Comparison of ENCODE assay signal across 8 mouse cellular contexts in the genomic region with DNA sequence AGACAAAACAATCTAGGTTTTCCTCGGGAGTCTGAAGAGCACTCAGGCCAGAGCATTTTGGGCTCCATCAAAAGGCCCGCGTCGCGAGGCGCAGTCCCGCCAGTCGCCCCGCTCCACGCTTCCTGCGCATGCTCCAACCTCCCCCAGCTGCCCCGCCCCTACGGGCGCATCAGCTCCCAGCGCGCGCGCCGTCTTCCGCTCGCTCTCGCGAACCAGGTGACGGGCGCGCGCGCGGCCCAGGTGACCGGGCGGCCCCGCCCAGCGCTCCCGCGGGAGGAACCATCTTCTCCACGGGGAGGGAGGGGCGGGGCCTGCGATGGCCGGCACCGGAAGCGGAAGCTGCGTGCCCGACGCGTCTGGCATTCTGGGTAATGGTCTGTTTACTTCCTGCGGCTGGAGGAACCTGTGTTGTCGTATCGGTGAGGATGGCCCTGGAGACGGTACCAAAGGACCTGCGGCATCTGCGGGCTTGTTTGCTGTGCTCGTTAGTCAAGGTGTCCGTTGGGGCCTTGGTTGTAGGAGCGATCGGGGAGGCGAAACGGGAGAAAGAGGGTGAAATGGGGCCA. TPM values are rescaled to one million over a fixed set of nuclear protein-coding genes. Genes with fewer than 3 reads are reported as not detected.
DNase-seq lines count a peak whose midpoint lies in the region; ATAC-seq and TF ChIP-seq lines count a peak whose summit lies in the region.

A gene (plus strand): TSS at position 378 of the 566 bp plus-strand sequence.

- H3K27ac ChIP-seq in embryonic facial prominence, embryonic 11.5 days (replicated peaks; ENCODE audit: low read depth, low read length), result peak within 1 kb of the TSS; percentile 53; the same call in 1 of the 2 replicates
- H3K27ac ChIP-seq in limb, embryonic 12.5 days, result peak within 1 kb of the TSS; percentile 82
- H3K27ac ChIP-seq in midbrain, embryonic 15.5 days, result peak within 1 kb of the TSS; percentile 70
- peak within 1 kb of the TSS; percentile 89 for H3K27ac ChIP-seq in spleen, adult 2 months (ENCODE audit: insufficient read depth, low read length)

- no peaks in the 10 kb centered on the region for H3K9me3 ChIP-seq in embryonic facial prominence, embryonic 11.5 days (replicated peaks; ENCODE audit: control insufficient read depth, low read length)
- no peaks in the 10 kb centered on the region for H3K9me3 ChIP-seq in limb, embryonic 12.5 days
- H3K9me3 ChIP-seq in midbrain, embryonic 15.5 days, result no peaks in the 10 kb centered on the region

- peak within 1 kb of the TSS; percentile 83 for H3K4me3 ChIP-seq in embryonic facial prominence, embryonic 11.5 days (ENCODE audit: low read depth, low read length)
- H3K4me3 ChIP-seq in limb, embryonic 12.5 days (replicated peaks), result peak within 1 kb of the TSS; percentile 75
- peak within 1 kb of the TSS; percentile 48 for H3K4me3 ChIP-seq in midbrain, embryonic 15.5 days
- peak within 1 kb of the TSS; percentile 91 for H3K4me3 ChIP-seq in spleen, adult 2 months (ENCODE audit: extremely low read depth, insufficient read depth, insufficient read length)

- peak within 1 kb of the TSS; percentile 82 for H3K9ac ChIP-seq in embryonic facial prominence, embryonic 11.5 days (replicated peaks; ENCODE audit: low read length)
- H3K9ac ChIP-seq in limb, embryonic 12.5 days (replicated peaks), result peak within 1 kb of the TSS; percentile 76
- peak within 1 kb of the TSS; percentile 49 for H3K9ac ChIP-seq in midbrain, embryonic 15.5 days

- H3K36me3 ChIP-seq in embryonic facial prominence, embryonic 11.5 days (replicated peaks; ENCODE audit: control insufficient read depth, insufficient read depth, low read depth, low read length), result no peaks in the 10 kb centered on the region
- peaks cover 28% of the 10 kb centered on the region for H3K36me3 ChIP-seq in limb, embryonic 12.5 days
- peaks cover 13% of the 10 kb centered on the region; the same call in 1 of the 2 replicates for H3K36me3 ChIP-seq in midbrain, embryonic 15.5 days (replicated peaks)
- H3K36me3 ChIP-seq in spleen, adult 2 months (ENCODE audit: control insufficient read depth, insufficient read depth, low read length), result peaks cover 12% of the 10 kb centered on the region

- H3K27me3 ChIP-seq in embryonic facial prominence, embryonic 11.5 days (ENCODE audit: control insufficient read depth, insufficient read depth, low read length), result no peaks in the 10 kb centered on the region
- H3K27me3 ChIP-seq in limb, embryonic 12.5 days, result no peaks in the 10 kb centered on the region; the same call in 1 of the 2 replicates
- no peaks in the 10 kb centered on the region for H3K27me3 ChIP-seq in midbrain, embryonic 15.5 days (replicated peaks)
- no peaks in the 10 kb centered on the region for H3K27me3 ChIP-seq in spleen, adult 2 months (ENCODE audit: control insufficient read depth, insufficient read depth, low read length)

- ATAC-seq in embryonic facial prominence, embryonic 11.5 days (replicated peaks; ENCODE audit: insufficient number of reproducible peaks, low FRiP score, low TSS enrichment, low read depth), result peak; percentile 88
- ATAC-seq in granulocyte monocyte progenitor cell, adult 5-6 weeks (replicated peaks; ENCODE audit: poor library complexity, severe bottlenecking), result peak; percentile 87
- ATAC-seq in limb, embryonic 12.5 days (ENCODE audit: insufficient number of reproducible peaks, insufficient read depth, low FRiP score, low TSS enrichment, low read depth), result peak; percentile 89
- ATAC-seq in midbrain, embryonic 15.5 days (replicated peaks), result peak; percentile 95

- DNase-seq in layer of hippocampus, adult 11-12 months (ENCODE audit: low spot score), result peak; percentile 93
- DNase-seq in layer of hippocampus, adult 9-10 months (ENCODE audit: low spot score), result no peak
- peak; percentile 97 for DNase-seq in embryonic facial prominence, embryonic 11.5 days (ENCODE audit: low spot score)
- peak; percentile 94 for DNase-seq in kidney, adult 11 months
- peak; percentile 96 to 98 for DNase-seq in spleen, adult 2 months (ENCODE audit: low read depth in 1 of 2, low spot score in 2 of 2)

- TF ChIP-seq CTCF in spleen, adult 2 months (IDR thresholded peaks at IDR 0.05; ENCODE audit: extremely low read depth, insufficient read depth, insufficient read length, insufficient replicate concordance), result no peak

- peaks cover 3% of the 10 kb centered on the region; the same call in 1 of the 2 replicates for H3K4me1 ChIP-seq in embryonic facial prominence, embryonic 11.5 days (ENCODE audit: control insufficient read depth, insufficient read depth, low read length)
- peaks cover 21% of the 10 kb centered on the region for H3K4me1 ChIP-seq in limb, embryonic 12.5 days (replicated peaks)
- peaks cover 31% of the 10 kb centered on the region for H3K4me1 ChIP-seq in midbrain, embryonic 15.5 days
- H3K4me1 ChIP-seq in spleen, adult 2 months (ENCODE audit: control insufficient read depth, insufficient read depth, insufficient read length), result peaks cover 24% of the 10 kb centered on the region; the same call in 1 of the 2 replicates

- peak within 1 kb of the TSS; percentile 72 for H3K4me2 ChIP-seq in embryonic facial prominence, embryonic 11.5 days (ENCODE audit: low read depth, low read length)
- peak within 1 kb of the TSS; percentile 81 for H3K4me2 ChIP-seq in limb, embryonic 12.5 days
- H3K4me2 ChIP-seq in midbrain, embryonic 15.5 days, result peak within 1 kb of the TSS; percentile 90

- peak; percentile 85 for TF ChIP-seq POLR2A in spleen, adult 2 months (IDR thresholded peaks at IDR 0.05; ENCODE audit: low read depth, low read length)

- WGBS in embryonic facial prominence, embryonic 11.5 days, result under 1% methylated on average over 57 of the region's 57 CpGs
- 1% methylated on average over 57 of the region's 57 CpGs for WGBS in limb, embryonic 12.5 days
- under 1% methylated on average over 57 of the region's 57 CpGs for WGBS in midbrain, embryonic 15.5 days
- under 1% methylated on average over 57 of the region's 57 CpGs for WGBS in spleen, adult 2 months

RNA-seq across cellular contexts. Expression of the gene that starts here (rescaled TPM):
- 174 and 180 TPM in 2 replicates for polyA plus RNA-seq in embryonic facial prominence, embryonic 11.5 days (2014; fragmentation: Nextera tagmentation; extraction: Ambion mirVana)
- 130 and 136 TPM in 2 replicates for total RNA-seq in granulocyte monocyte progenitor cell, adult 5-6 weeks (2014; fragmentation: Nextera tagmentation)
- 58.6 and 81.1 TPM in 2 replicates for total RNA-seq in granulocyte monocyte progenitor cell, adult 5-6 weeks (2017)
- polyA plus RNA-seq in limb, embryonic 12.5 days (2016; fragmentation: Nextera tagmentation; extraction: Ambion mirVana), result 167 TPM in 2 replicates
- 136 and 137 TPM in 2 replicates for polyA plus RNA-seq in midbrain, embryonic 15.5 days (2015; fragmentation: Nextera tagmentation; extraction: Ambion mirVana)
- polyA plus RNA-seq in spleen, adult 2 months (2012; rRNA removed), result 59.1 and 62.2 TPM in 2 replicates
